Mouse (Mus musculus) CH12.LX (cell line): ENCODE results near the gene Vmn1r198. TPM values are rescaled to one million over a fixed set of nuclear protein-coding genes. Genes with fewer than 3 reads are reported as not detected.
"Not testable (repeated sequence)": the region's sequence is repeated elsewhere in the genome, so short reads cannot be mapped to it uniquely, and the experiment has no call there.

ENCODE experiments used
- DNase-seq: peaks from one replicate; pipeline ENCODE4 v3.0.0-alpha.2; 2013; ENCODE audit errors: extremely low read depth
- H3K27ac ChIP-seq: 2 replicates; pipeline ENCODE4 v1.5.1; 2012; ENCODE audit warnings: low read depth, mild to moderate bottlenecking, control low read depth, moderate library complexity; ENCODE audit not compliant: insufficient read depth
- H3K27me3 ChIP-seq: replicated peaks from 2 replicates; pipeline ENCODE3; 2012; ENCODE audit warnings: inconsistent platforms
- H3K36me3 ChIP-seq, 2 experiments: replicated peaks in 1 of 2; 2 replicates each; pipeline versions ENCODE3 to v1.6.1; 2012; ENCODE audit warnings: inconsistent platforms in 1 of 2, low read length in 1 of 2, mild to moderate bottlenecking in 1 of 2, mixed read lengths in 1 of 2, moderate library complexity in 1 of 2; ENCODE audit not compliant: control insufficient read depth in 1 of 2, insufficient read depth in 1 of 2
- H3K4me1 ChIP-seq, 2 experiments: 2 replicates each; pipeline ENCODE4 v1.6.1; 2012; ENCODE audit warnings: inconsistent platforms in 1 of 2, moderate library complexity in 1 of 2; ENCODE audit not compliant: insufficient read depth in 2 of 2, control insufficient read depth in 1 of 2
- H3K4me2 ChIP-seq: 2 replicates; pipeline ENCODE4 v1.6.1; 2012; ENCODE audit warnings: low read depth, mild to moderate bottlenecking, control low read depth; ENCODE audit not compliant: poor library complexity, insufficient read depth, severe bottlenecking
- H3K4me3 ChIP-seq, 3 experiments: fragments of 150-350 bp in 1 of 3; sonication (generic) in 1 of 3; replicated peaks in 1 of 3; 2 replicates each; pipeline versions ENCODE3 to v1.5.1; 2011 to 2012; ENCODE audit warnings: low read depth in 2 of 3, low read length in 2 of 3, mild to moderate bottlenecking in 2 of 3, moderate library complexity in 2 of 3, control low read depth in 1 of 3, improper control_type of control experiment in 1 of 3, inconsistent platforms in 1 of 3, mixed read lengths in 1 of 3; ENCODE audit not compliant: poor library complexity in 1 of 3
- H3K79me2 ChIP-seq: replicated peaks from 2 replicates; pipeline ENCODE4 v1.6.1; 2012; ENCODE audit warnings: mild to moderate bottlenecking, moderate library complexity; ENCODE audit not compliant: control insufficient read depth, poor library complexity, insufficient read depth, severe bottlenecking; ENCODE audit errors: extremely low read depth
- H3K9ac ChIP-seq: 2 replicates; pipeline ENCODE4 v1.6.1; 2012; ENCODE audit warnings: low read depth, mild to moderate bottlenecking, control low read depth, moderate library complexity; ENCODE audit not compliant: insufficient read depth
- H3K9me3 ChIP-seq: replicated peaks from 2 replicates; pipeline ENCODE3; 2012; ENCODE audit warnings: low read length, inconsistent platforms, mixed read lengths
- CTCF ChIP-seq, 2 experiments: IDR thresholded peaks in 1 of 2; conservative IDR thresholded peaks in 1 of 2; 2 replicates each; pipeline ENCODE4 v1.5.1; 2011 to 2012; ENCODE audit warnings: low read depth in 2 of 2, low read length in 2 of 2, improper control_type of control experiment in 1 of 2, inconsistent platforms in 1 of 2, mild to moderate bottlenecking in 1 of 2, moderate library complexity in 1 of 2
- HCFC1 ChIP-seq: IDR thresholded peaks from 2 replicates; pipeline ENCODE4 v1.6.1; 2012; ENCODE audit warnings: low read depth, mild to moderate bottlenecking, inconsistent platforms, low read length, improper control_type of control experiment
- JUN ChIP-seq: IDR thresholded peaks from 2 replicates; pipeline ENCODE4 v1.6.1; 2011; ENCODE audit warnings: low read depth, mild to moderate bottlenecking, low read length, improper control_type of control experiment, moderate library complexity; ENCODE audit not compliant: insufficient read depth
- KAT2A ChIP-seq: IDR thresholded peaks from 2 replicates; pipeline ENCODE4 v1.6.1; 2012; ENCODE audit warnings: low read length, improper control_type of control experiment, inconsistent platforms; ENCODE audit not compliant: insufficient replicate concordance
- MAFK ChIP-seq: IDR thresholded peaks from 2 replicates; pipeline ENCODE4 v1.6.1; 2011; ENCODE audit warnings: low read length, improper control_type of control experiment; ENCODE audit not compliant: insufficient replicate concordance
- MAX ChIP-seq: IDR thresholded peaks from 2 replicates; pipeline ENCODE4 v1.6.1; 2011; ENCODE audit warnings: low read length, improper control_type of control experiment
- MAZ ChIP-seq: IDR thresholded peaks from 2 replicates; pipeline ENCODE4 v1.6.1; 2012; ENCODE audit warnings: low read depth, mild to moderate bottlenecking, inconsistent platforms, low read length, improper control_type of control experiment, moderate library complexity
- MEF2A ChIP-seq: IDR thresholded peaks from 2 replicates; pipeline ENCODE4 v1.6.1; 2014; ENCODE audit warnings: low read depth, mild to moderate bottlenecking, inconsistent platforms, low read length, improper control_type of control experiment, borderline replicate concordance
- MYC ChIP-seq: IDR thresholded peaks from 2 replicates; pipeline ENCODE4 v1.6.1; 2011; ENCODE audit warnings: low read depth, mild to moderate bottlenecking, improper control_type of control experiment, low read length
- NELFE ChIP-seq: IDR thresholded peaks from 2 replicates; pipeline ENCODE4 v1.6.1; 2011; ENCODE audit warnings: low read depth, low read length, improper control_type of control experiment
- POLR2AphosphoS2 ChIP-seq: IDR thresholded peaks from 2 replicates; pipeline ENCODE4 v1.6.1; 2011; ENCODE audit warnings: low read depth, low read length, improper control_type of control experiment
- RCOR1 ChIP-seq: conservative IDR thresholded peaks from 2 replicates; pipeline ENCODE4 v1.6.1; 2012; ENCODE audit warnings: low read depth, mild to moderate bottlenecking, inconsistent platforms, low read length, improper control_type of control experiment
- SIN3A ChIP-seq: IDR thresholded peaks from 2 replicates; pipeline ENCODE4 v1.6.1; 2012; ENCODE audit warnings: low read length, improper control_type of control experiment, inconsistent platforms
- SMC3 ChIP-seq: IDR thresholded peaks from 2 replicates; pipeline ENCODE4 v1.6.1; 2011; ENCODE audit warnings: low read depth, low read length, improper control_type of control experiment
- TBP ChIP-seq: conservative IDR thresholded peaks from 2 replicates; pipeline ENCODE4 v1.6.1; 2011; ENCODE audit warnings: low read depth, low read length, improper control_type of control experiment
- ZNF384 ChIP-seq: IDR thresholded peaks from 2 replicates; pipeline ENCODE4 v1.6.1; 2012; ENCODE audit warnings: low read depth, low read length, improper control_type of control experiment, inconsistent platforms
- dilution Hi-C: fragments of 300-500 bp; cut with MboI; formaldehyde crosslinking; loops from 2 replicates; pipeline ENCODE4 v1.14.3; 2020; ENCODE audit warnings: low sequenced_read_pairs; ENCODE audit not compliant: extremely low pct_unique_long_range_greater_than_20kb, extremely low pct_ligation_motif_present
- in situ Hi-C: fragments of 300-500 bp; cut with MboI; formaldehyde crosslinking; loops from 3 replicates; pipeline ENCODE4 v1.14.3; 2019; ENCODE audit warnings: low sequenced_read_pairs, low pct_ligation_motif_present, low pct_unique_long_range_greater_than_20kb, mixed read lengths
- polyA plus RNA-seq: library from polyadenylated mRNA; unstranded; fragments of >175 nt; gene quantifications from 2 replicates; pipeline ENCODE4 v1.2.1, GENCODE M21; 2012; ENCODE audit warnings: low read depth; ENCODE audit not compliant: insufficient read length
- total RNA-seq, 2 experiments: library from RNA; depleted of rRNA; stranded (reverse); fragments of 300-350 nt in 1 of 2; fragments of >200 nt in 1 of 2; gene quantifications; 2 replicates each; pipeline ENCODE4 v1.2.3; 2012 to 2014

Vmn1r198 gene
- total RNA-seq (2012; rRNA removed) (not detected in 2 replicates), total RNA-seq (2014; rRNA removed) (not detected in 2 replicates), polyA plus RNA-seq (not detected in 2 replicates)

GRCm38 (mm10) chr13:22350064-22350463 lies at the start of gene Vmn1r198:
Vmn1r198 (plus strand) TSS chr13:22350364.
- TF ChIP-seq NELFE (no peak), MAFK (no peak), SIN3A (no peak), MEF2A (no peak), KAT2A (no peak), MAZ (no peak), POLR2AphosphoS2 (no peak), HCFC1 (no peak), RCOR1 (no peak), ZNF384 (no peak), MAX (no peak), CTCF (conservative IDR thresholded peaks at IDR 0.05 in 1 of 2, IDR thresholded peaks at IDR 0.05 in 1 of 2; ENCODE audit: low read depth in 2 of 2, low read length in 2 of 2) (no peak), JUN (no peak), MYC (no peak), SMC3 (no peak), TBP (no peak)
- H3K4me2 ChIP-seq, result no peak within 1 kb of the TSS
- H3K9ac ChIP-seq, result no peak within 1 kb of the TSS
- in situ Hi-C loops (no loop called here), dilution Hi-C loops (no loop called here)
- peaks cover 0 to 4% of the 10 kb centered on the region in 2 experiments; a peak in 1 of 4 replicates for H3K4me1 ChIP-seq
- DNase-seq, result no peak
- no peak within 1 kb of the TSS for H3K27ac ChIP-seq
- H3K27me3 ChIP-seq, result no peaks in the 10 kb centered on the region
- H3K79me2 ChIP-seq, result no peaks in the 10 kb centered on the region
- H3K9me3 ChIP-seq, result no peaks in the 10 kb centered on the region
- H3K4me3 ChIP-seq, result no peak within 1 kb of the TSS
- H3K36me3 ChIP-seq, result no peaks in the 10 kb centered on the region

GRCm38 (mm10) chr13:22308075-22308474 lies 42.1 kb upstream of the Vmn1r198 start:
- DNase-seq, H3K27ac ChIP-seq, in situ Hi-C loops, H3K79me2 ChIP-seq, H3K9me3 ChIP-seq, H3K4me1 ChIP-seq, H3K27me3 ChIP-seq, dilution Hi-C loops, H3K4me2 ChIP-seq, H3K9ac ChIP-seq, H3K36me3 ChIP-seq, H3K4me3 ChIP-seq: not testable (repeated sequence)

GRCm38 (mm10) chr13:22315361-22315760 lies 34.8 kb upstream of the Vmn1r198 start:
- H3K4me2 ChIP-seq, result no peak overlapping the region
- no peak for DNase-seq
- TF ChIP-seq MAZ, result no peak
- TF ChIP-seq, all 38 proteins: peak for 0
- no peaks in the 10 kb centered on the region for H3K27me3 ChIP-seq
- H3K9me3 ChIP-seq, result no peaks in the 10 kb centered on the region
- H3K4me3 ChIP-seq, result no peak overlapping the region
- dilution Hi-C loops (no loop called here), in situ Hi-C loops (no loop called here)
- no peaks in the 10 kb centered on the region for H3K79me2 ChIP-seq
- no peak overlapping the region for H3K9ac ChIP-seq
- no peak overlapping the region for H3K27ac ChIP-seq
- H3K4me1 ChIP-seq, result no peaks in the 10 kb centered on the region
- no peaks in the 10 kb centered on the region for H3K36me3 ChIP-seq
